13 mouse cellular contexts compared by ENCODE assay signal in the genomic region with DNA sequence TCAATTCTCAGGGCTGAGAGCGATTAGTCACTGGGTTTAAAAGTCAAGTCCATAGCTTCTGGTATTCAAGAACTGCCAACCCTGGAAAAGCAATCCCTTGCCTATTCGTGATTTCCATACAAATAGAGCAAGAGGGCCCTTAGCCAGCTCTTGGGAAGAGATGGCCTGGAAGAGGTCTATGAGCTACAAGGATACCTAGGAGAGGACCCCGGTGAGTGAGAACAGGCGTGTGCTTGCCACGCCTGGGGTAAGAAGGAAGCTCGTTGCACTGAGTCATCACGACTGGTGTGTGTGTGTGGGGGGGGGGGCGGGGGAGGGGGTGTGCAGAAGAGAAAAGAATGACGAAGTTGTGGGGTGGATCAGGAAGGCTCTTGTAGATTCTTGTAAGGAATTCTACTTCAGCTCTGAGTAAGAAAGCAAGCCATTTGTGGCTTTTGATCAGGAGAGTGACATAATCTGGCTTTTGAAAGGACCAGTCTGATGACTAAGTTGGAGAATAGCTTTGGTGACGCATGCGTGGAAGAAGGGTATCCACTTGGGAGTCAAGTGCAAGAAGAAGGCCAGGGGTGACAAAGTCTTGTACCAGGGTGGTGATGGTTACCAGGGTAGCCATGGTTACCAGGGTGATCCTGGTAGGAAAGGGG.
A peak's percentile ranks its signal among the peaks of the same experiment; 100 is the strongest.
DNase-seq lines count a peak whose midpoint lies in the region; ATAC-seq and TF ChIP-seq lines count a peak whose summit lies in the region.
"Had no signal": no experiment of that assay in that cellular context is flagged by ENCODE, and none has a peak within 500 bp of the region (broad histone marks: within the 10 kb centered on the region; RNA-seq: fewer than 3 reads in every experiment).

No protein-coding gene starts in this region.

- H3K27ac ChIP-seq in lung, postnatal 0 days (ENCODE audit: low read length): peak overlapping the region; percentile 51; the same call in 1 of the 2 replicates
- peak overlapping the region; percentile 48; the same call in 1 of the 2 replicates for H3K27ac ChIP-seq in stomach, embryonic 16.5 days (ENCODE audit: low read length)
- H3K27ac ChIP-seq: liver, embryonic 12.5 days had no signal

- H3K4me2 ChIP-seq in lung, postnatal 0 days (replicated peaks; ENCODE audit: low read depth, low read length): no peak overlapping the region
- H3K4me2 ChIP-seq in stomach, embryonic 16.5 days (ENCODE audit: low read depth, low read length): no peak overlapping the region
- H3K4me2 ChIP-seq: liver, embryonic 12.5 days had no signal

- TF ChIP-seq CTCF in lung, postnatal 0 days (IDR thresholded peaks at IDR 0.05): no peak

- no peaks in the 10 kb centered on the region for H3K4me1 ChIP-seq in lung, postnatal 0 days (ENCODE audit: insufficient read depth, low read depth, low read length)
- H3K4me1 ChIP-seq in stomach, embryonic 16.5 days (ENCODE audit: control insufficient read depth, insufficient read depth, low read length): no peaks in the 10 kb centered on the region
- H3K4me1 ChIP-seq: liver, embryonic 12.5 days had no signal

- TF ChIP-seq EP300 in lung, postnatal 0 days (IDR thresholded peaks at IDR 0.05): peak; percentile 84

- H3K4me3 ChIP-seq in lung, postnatal 0 days (ENCODE audit: low read depth, low read length): no peak overlapping the region
- no peak overlapping the region for H3K4me3 ChIP-seq in stomach, embryonic 16.5 days (replicated peaks; ENCODE audit: low read length)
- H3K4me3 ChIP-seq: liver, embryonic 12.5 days; megakaryocyte, embryonic 14.5 days had no signal

- ATAC-seq in lung, postnatal 0 days: peak; percentile 89
- ATAC-seq in common myeloid progenitor, adult 5-6 weeks (replicated peaks; ENCODE audit: low read depth, poor library complexity, severe bottlenecking): peak; percentile 22; the same call in 1 of the 2 replicates
- peak; percentile 58; the same call in 1 of the 2 replicates for ATAC-seq in stomach, embryonic 16.5 days (ENCODE audit: insufficient read depth, low FRiP score)
- ATAC-seq: liver, embryonic 12.5 days had no signal

- H3K36me3 ChIP-seq in lung, postnatal 0 days (ENCODE audit: insufficient read depth, low read length): no peaks in the 10 kb centered on the region
- H3K36me3 ChIP-seq in stomach, embryonic 16.5 days (ENCODE audit: control insufficient read depth, insufficient read depth, low read length): no peaks in the 10 kb centered on the region
- H3K36me3 ChIP-seq: liver, embryonic 12.5 days had no signal

- peak; percentile 39 for DNase-seq in adrenal gland, postnatal 14 days
- no peak for DNase-seq in adrenal gland, postnatal 25 days
- DNase-seq in lung, postnatal 0 days (ENCODE audit: low spot score): peak; percentile 90
- no peak for DNase-seq in lung, postnatal 10 days
- no peak for DNase-seq in layer of hippocampus, adult 11-12 months (ENCODE audit: low spot score)
- no peak for DNase-seq in spleen, postnatal 36 days (ENCODE audit: low spot score in 2 of 2)
- DNase-seq: cerebellum, adult 18-20 months; kidney, adult 9 months; right cerebral cortex, postnatal 14 days had no signal

- 55% methylated on average over 10 of the region's 11 CpGs for WGBS in lung, postnatal 0 days
- 80% methylated on average over 10 of the region's 11 CpGs for WGBS in stomach, embryonic 16.5 days

- H3K9ac ChIP-seq in lung, postnatal 0 days (replicated peaks; ENCODE audit: low read depth): no peak overlapping the region
- no peak overlapping the region for H3K9ac ChIP-seq in stomach, embryonic 16.5 days (ENCODE audit: low read length)
- H3K9ac ChIP-seq: liver, embryonic 12.5 days had no signal

- no peaks in the 10 kb centered on the region for H3K27me3 ChIP-seq in lung, postnatal 0 days (replicated peaks; ENCODE audit: insufficient read depth, low read length)
- no peaks in the 10 kb centered on the region for H3K27me3 ChIP-seq in stomach, embryonic 16.5 days (ENCODE audit: control insufficient read depth, insufficient read depth, low read length)
- H3K27me3 ChIP-seq: liver, embryonic 12.5 days had no signal

- H3K9me3 ChIP-seq in lung, postnatal 0 days (ENCODE audit: low read length): no peaks in the 10 kb centered on the region
- H3K9me3 ChIP-seq in stomach, embryonic 16.5 days (replicated peaks; ENCODE audit: control insufficient read depth, low read length): no peaks in the 10 kb centered on the region
- H3K9me3 ChIP-seq: liver, embryonic 12.5 days; megakaryocyte, embryonic 14.5 days had no signal

Comparison
In these comparisons a context has a peak if more than half of its experiments do, and no peak if none do; other contexts are left out.
1. DNase-seq: peak in adrenal gland, postnatal 14 days (single experiment) and lung, postnatal 0 days (single experiment); none in adrenal gland, postnatal 25 days (single experiment), lung, postnatal 10 days (single experiment), layer of hippocampus, adult 11-12 months (single experiment) and spleen, postnatal 36 days (0 of 2).
2. ATAC-seq: peak in every context shown above with its lines; median percentile 89 in lung, postnatal 0 days; 58 in stomach, embryonic 16.5 days; 22 in common myeloid progenitor, adult 5-6 weeks.